Mouse (Mus musculus): ENCODE data around the gene 2010315B03Rik. TPM values are rescaled to one million over a fixed set of nuclear protein-coding genes. Genes with fewer than 3 reads are reported as not detected.

The 2010315B03Rik gene
- total RNA-seq, 1 experiment, result 1.5 TPM

GRCm38 (mm10) chr9:124273172-124273571 is 39.3 kb downstream of the 2010315B03Rik start:
- peaks cover 4% of the 10 kb centered on the region; the same call in 1 of the 2 replicates for H3K9me3 ChIP-seq (ENCODE audit: control insufficient read depth, insufficient read depth, low read depth, low read length)
- in situ Hi-C loops (cut with MboI; ENCODE audit: low sequenced_read_pairs in 2 of 2, unreplicated experiment in 2 of 2), result loop anchor here in 1 of 2 experiments (5.0 kb wide), 1 partner anchor 49 kb away; no protein-coding TSS in a partner anchor

GRCm38 (mm10) chr9:124267929-124268328 is 44.6 kb downstream of the 2010315B03Rik start:
- TF ChIP-seq MAFK (IDR thresholded peaks at IDR 0.05; ENCODE audit: insufficient read depth, low read depth, low read length) (no peak), ZC3H11A (IDR thresholded peaks at IDR 0.05; ENCODE audit: borderline replicate concordance, low read depth, low read length) (no peak), ZNF384 (IDR thresholded peaks at IDR 0.05; ENCODE audit: low read depth, low read length) (no peak), HCFC1 (IDR thresholded peaks at IDR 0.05; ENCODE audit: borderline replicate concordance, insufficient read depth, low read length) (no peak), CHD2 (IDR thresholded peaks at IDR 0.05; ENCODE audit: low read depth, low read length) (no peak)
- no peak overlapping the region for H3K4me3 ChIP-seq (ENCODE audit: insufficient read depth in 1 of 2, low read depth in 1 of 2, low read length in 2 of 2, poor library complexity in 1 of 2, severe bottlenecking in 1 of 2)
- H3K27ac ChIP-seq (ENCODE audit: insufficient read depth, low read depth, low read length, poor library complexity, severe bottlenecking), result no peak overlapping the region
- no peaks in the 10 kb centered on the region; the same call in 1 of the 2 replicates for H3K36me3 ChIP-seq (ENCODE audit: control insufficient read depth, insufficient read depth, low read length, poor library complexity, severe bottlenecking)
- H3K9me3 ChIP-seq (ENCODE audit: control insufficient read depth, insufficient read depth, low read depth, low read length), result peaks cover 4% of the 10 kb centered on the region; the same call in 1 of the 2 replicates
- H3K9ac ChIP-seq (ENCODE audit: insufficient read depth, low read depth, low read length, poor library complexity, severe bottlenecking), result no peak overlapping the region
- peak; percentile 40 for DNase-seq (ENCODE audit: low read depth, low spot score)
- in situ Hi-C loops (cut with MboI; ENCODE audit: low sequenced_read_pairs in 2 of 2, unreplicated experiment in 2 of 2), result no loop called here
- peaks cover 0 to 2% of the 10 kb centered on the region in 2 experiments; a peak in 2 of 4 replicates for H3K4me1 ChIP-seq (ENCODE audit: control insufficient read depth in 2 of 2, insufficient read depth in 2 of 2, low read length in 2 of 2, poor library complexity in 1 of 2)

More at GRCm38 (mm10) chr9:124273172-124273571, 39.3 kb downstream of the 2010315B03Rik start:
- TF ChIP-seq ZNF384 (IDR thresholded peaks at IDR 0.05; ENCODE audit: low read depth, low read length), result no peak
- TF ChIP-seq CHD2 (IDR thresholded peaks at IDR 0.05; ENCODE audit: low read depth, low read length), result no peak
- TF ChIP-seq ZC3H11A (IDR thresholded peaks at IDR 0.05; ENCODE audit: borderline replicate concordance, low read depth, low read length), result no peak
- no peak for TF ChIP-seq MAFK (IDR thresholded peaks at IDR 0.05; ENCODE audit: insufficient read depth, low read depth, low read length)
- no peak for TF ChIP-seq HCFC1 (IDR thresholded peaks at IDR 0.05; ENCODE audit: borderline replicate concordance, insufficient read depth, low read length)
- DNase-seq (ENCODE audit: low read depth, low spot score), result no peak
- H3K4me3 ChIP-seq (ENCODE audit: insufficient read depth in 1 of 2, low read depth in 1 of 2, low read length in 2 of 2, poor library complexity in 1 of 2, severe bottlenecking in 1 of 2), result no peak overlapping the region
- no peaks in the 10 kb centered on the region for H3K4me1 ChIP-seq (ENCODE audit: control insufficient read depth in 2 of 2, insufficient read depth in 2 of 2, low read length in 2 of 2, poor library complexity in 1 of 2)
- H3K27ac ChIP-seq (ENCODE audit: insufficient read depth, low read depth, low read length, poor library complexity, severe bottlenecking), result no peak overlapping the region
- no peak overlapping the region for H3K9ac ChIP-seq (ENCODE audit: insufficient read depth, low read depth, low read length, poor library complexity, severe bottlenecking)
- no peaks in the 10 kb centered on the region; the same call in none of the 2 replicates for H3K36me3 ChIP-seq (ENCODE audit: control insufficient read depth, insufficient read depth, low read length, poor library complexity, severe bottlenecking)

- Histone ChIP-seq H3K4me1 (ENCODE audit: control insufficient read depth in 2 of 2, insufficient read depth in 2 of 2, low read length in 2 of 2, poor library complexity in 1 of 2) (peaks cover 0 to 2% of the 10 kb centered on the region in 2 experiments; a peak in 2 of 4 replicates), H3K4me3 (ENCODE audit: insufficient read depth in 1 of 2, low read depth in 1 of 2, low read length in 2 of 2, poor library complexity in 1 of 2, severe bottlenecking in 1 of 2) (no peak overlapping the region), H3K27ac (ENCODE audit: insufficient read depth, low read depth, low read length, poor library complexity, severe bottlenecking) (peak overlapping the region; percentile 58; the same call in 1 of the 2 replicates), H3K36me3 (ENCODE audit: control insufficient read depth, insufficient read depth, low read length, poor library complexity, severe bottlenecking) (no peaks in the 10 kb centered on the region; the same call in 1 of the 2 replicates), H3K9me3 (ENCODE audit: control insufficient read depth, insufficient read depth, low read depth, low read length) (peaks cover 4% of the 10 kb centered on the region; the same call in 1 of the 2 replicates), H3K9ac (ENCODE audit: insufficient read depth, low read depth, low read length, poor library complexity, severe bottlenecking) (no peak overlapping the region)
- DNase-seq (ENCODE audit: low read depth, low spot score), result no peak
- in situ Hi-C loops (cut with MboI; ENCODE audit: low sequenced_read_pairs in 2 of 2, unreplicated experiment in 2 of 2), result no loop called here
- no peak for TF ChIP-seq ZC3H11A (IDR thresholded peaks at IDR 0.05; ENCODE audit: borderline replicate concordance, low read depth, low read length)
- no peak for TF ChIP-seq HCFC1 (IDR thresholded peaks at IDR 0.05; ENCODE audit: borderline replicate concordance, insufficient read depth, low read length)
- TF ChIP-seq CHD2 (IDR thresholded peaks at IDR 0.05; ENCODE audit: low read depth, low read length), result no peak
- no peak for TF ChIP-seq MAFK (IDR thresholded peaks at IDR 0.05; ENCODE audit: insufficient read depth, low read depth, low read length)
- no peak for TF ChIP-seq ZNF384 (IDR thresholded peaks at IDR 0.05; ENCODE audit: low read depth, low read length)
Measured at GRCm38 (mm10) chr9:124267493-124267892, 45.0 kb downstream of the 2010315B03Rik start.

GRCm38 (mm10) chr9:124262987-124263717 is 49.3 kb downstream of the 2010315B03Rik start:
- DNase-seq (ENCODE audit: low read depth, low spot score), result no peak
- no peaks in the 10 kb centered on the region for H3K36me3 ChIP-seq (ENCODE audit: control insufficient read depth, insufficient read depth, low read length, poor library complexity, severe bottlenecking)
- in situ Hi-C loops (cut with MboI; ENCODE audit: low sequenced_read_pairs in 2 of 2, unreplicated experiment in 2 of 2), result no loop called here

More at GRCm38 (mm10) chr9:124262987-124263717, 49.3 kb downstream of the 2010315B03Rik start:
- Histone ChIP-seq H3K27ac (ENCODE audit: insufficient read depth, low read depth, low read length, poor library complexity, severe bottlenecking) (no peak overlapping the region), H3K4me3 (ENCODE audit: insufficient read depth in 1 of 2, low read depth in 1 of 2, low read length in 2 of 2, poor library complexity in 1 of 2, severe bottlenecking in 1 of 2) (no peak overlapping the region), H3K9ac (ENCODE audit: insufficient read depth, low read depth, low read length, poor library complexity, severe bottlenecking) (no peak overlapping the region), H3K9me3 (ENCODE audit: control insufficient read depth, insufficient read depth, low read depth, low read length) (no peaks in the 10 kb centered on the region), H3K4me1 (ENCODE audit: control insufficient read depth in 2 of 2, insufficient read depth in 2 of 2, low read length in 2 of 2, poor library complexity in 1 of 2) (peaks cover 0 to 2% of the 10 kb centered on the region in 2 experiments; a peak in 2 of 4 replicates)
- TF ChIP-seq ZC3H11A (IDR thresholded peaks at IDR 0.05; ENCODE audit: borderline replicate concordance, low read depth, low read length) (no peak), HCFC1 (IDR thresholded peaks at IDR 0.05; ENCODE audit: borderline replicate concordance, insufficient read depth, low read length) (no peak), MAFK (IDR thresholded peaks at IDR 0.05; ENCODE audit: insufficient read depth, low read depth, low read length) (no peak), ZNF384 (IDR thresholded peaks at IDR 0.05; ENCODE audit: low read depth, low read length) (no peak), CHD2 (IDR thresholded peaks at IDR 0.05; ENCODE audit: low read depth, low read length) (no peak)

All from ES-E14 (cell line).